Mouse (Mus musculus) cerebellum, adult 9-11 months (tissue): ENCODE measurements at regions not wholly inside any gene's neighbourhood (a gene's known extent, or its start where the extent isn't known, plus 50 kb on each side); places are given as distances from the start of the nearest gene placed in this dataset.
A peak's percentile ranks its signal among the peaks of the same experiment; 100 is the strongest.

Experiments
- DNase-seq: peaks from one replicate; pipeline ENCODE4 v3.0.0; 2022

GRCm38 (mm10) chr12:12498621-12499020, 236.7 kb downstream of the Fam49a start:
- no peak for DNase-seq

DNA sequence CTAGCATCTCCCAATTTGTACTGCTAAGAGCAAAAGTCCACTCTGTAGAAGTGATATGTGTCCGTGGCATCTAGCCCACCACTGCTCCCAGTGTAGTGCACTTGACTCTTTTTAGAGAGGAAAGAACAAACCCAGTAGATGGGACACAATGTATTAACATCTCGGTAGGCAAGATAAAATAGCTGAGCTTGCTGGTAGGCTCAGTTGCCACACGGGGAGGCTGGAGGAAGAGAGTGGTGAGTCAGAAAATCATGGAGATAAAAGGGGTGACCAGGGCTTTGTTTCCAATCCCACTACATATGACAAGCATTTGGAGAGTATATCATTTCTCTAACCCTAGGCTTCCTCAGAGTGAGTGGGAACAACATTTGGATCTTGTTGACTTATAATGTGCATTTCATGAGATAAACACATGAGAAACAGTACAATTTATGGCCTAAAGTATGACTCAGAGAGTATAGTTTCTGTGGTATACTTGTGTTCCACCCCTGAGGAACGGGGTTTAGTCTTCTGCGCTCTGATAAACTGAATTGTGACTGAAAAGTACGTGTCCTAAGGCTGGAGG, 235.4 kb downstream of the Fam49a start:
- DNase-seq, result no peak

GRCm38 (mm10) chr12:12496593-12497141, 234.7 kb downstream of the Fam49a start:
- DNase-seq, result peak; percentile 16

GRCm38 (mm10) chr12:12490173-12490572, 228.2 kb downstream of the Fam49a start:
- no peak for DNase-seq

DNA sequence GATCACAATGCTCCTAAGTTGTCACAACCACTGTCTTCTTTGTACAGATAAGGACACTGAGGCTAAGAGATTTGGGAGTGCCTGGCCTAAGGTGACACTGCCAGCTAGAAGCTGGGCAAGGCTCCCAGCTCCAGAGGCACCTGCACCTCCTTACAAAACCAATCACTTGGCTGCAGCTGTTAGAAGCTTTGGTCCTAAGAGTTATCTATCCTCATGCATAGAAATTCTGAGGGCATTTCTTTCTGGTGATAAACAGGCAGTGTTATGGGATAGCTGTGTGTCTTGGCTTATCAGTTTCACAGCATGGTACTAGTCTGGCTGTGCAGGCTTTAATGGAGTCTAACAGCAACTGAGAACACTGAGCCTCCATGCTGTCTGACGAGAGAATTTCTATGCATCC, 226.2 kb downstream of the Fam49a start:
- DNase-seq, result no peak

GRCm38 (mm10) chr12:12486656-12487356, 224.9 kb downstream of the Fam49a start:
- no peak for DNase-seq

DNA sequence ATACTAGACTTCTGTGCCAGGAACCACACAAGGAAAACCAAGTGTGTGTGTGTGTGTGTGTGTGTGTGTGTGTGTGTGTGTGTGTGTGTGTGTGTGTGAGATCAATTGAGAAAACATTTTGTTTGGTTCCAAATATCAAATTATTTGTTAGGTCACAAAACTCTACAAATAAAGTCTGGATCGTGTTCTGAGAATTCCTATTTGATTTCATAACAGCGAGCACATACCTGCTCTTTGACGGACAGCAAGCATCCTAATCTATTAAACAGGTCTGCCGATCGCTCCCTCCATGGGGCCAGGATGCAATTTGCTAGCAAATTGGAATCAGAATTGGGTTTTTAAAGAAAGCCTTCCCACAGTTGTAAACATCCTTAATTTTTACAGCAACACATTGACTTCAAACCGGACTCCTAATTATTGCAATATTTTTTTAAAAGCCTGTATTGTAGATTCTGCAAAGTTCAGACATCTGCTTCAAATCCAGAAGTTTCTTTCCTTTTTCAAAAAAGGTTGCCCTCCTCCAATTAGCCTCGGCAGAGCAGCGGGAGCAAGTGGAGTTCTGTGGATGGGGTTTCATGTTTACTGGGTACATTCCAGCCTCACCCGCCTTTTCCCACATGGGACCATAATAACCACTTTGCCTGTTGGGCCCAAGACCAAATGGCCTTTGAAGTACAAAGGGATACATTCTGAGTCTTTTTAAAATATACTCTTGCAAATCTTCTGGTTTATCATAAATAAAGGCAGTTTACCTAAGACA, 223.2 kb downstream of the Fam49a start:
- no peak for DNase-seq

- DNase-seq, result no peak
These were observed 218.5 kb downstream of the Fam49a start for GRCm38 (mm10) chr12:12480451-12480850.

- no peak for DNase-seq
These were observed 190.1 kb downstream of the Fam49a start for GRCm38 (mm10) chr12:12452086-12452485.

DNA sequence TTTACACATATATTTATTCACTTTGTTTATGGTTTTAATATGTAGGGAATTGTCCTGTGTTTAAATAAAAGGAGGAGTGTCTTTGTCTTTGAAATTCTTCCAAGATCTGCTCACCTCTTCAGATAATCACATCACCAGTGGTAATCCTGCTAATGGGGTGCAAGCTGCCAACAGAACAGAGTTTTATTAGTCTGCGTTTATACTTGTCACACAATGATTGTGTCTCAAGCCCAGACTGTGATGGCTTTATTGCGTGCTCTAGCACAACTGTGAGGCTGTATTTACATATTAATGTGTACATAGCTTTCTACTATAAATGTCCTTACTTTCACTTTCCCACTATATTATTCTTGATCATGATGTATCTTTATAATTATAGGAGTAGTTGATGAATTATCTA, 184.8 kb downstream of the Fam49a start:
- DNase-seq, result no peak

GRCm38 (mm10) chr12:12446281-12446680, 184.3 kb downstream of the Fam49a start:
- no peak for DNase-seq

DNA sequence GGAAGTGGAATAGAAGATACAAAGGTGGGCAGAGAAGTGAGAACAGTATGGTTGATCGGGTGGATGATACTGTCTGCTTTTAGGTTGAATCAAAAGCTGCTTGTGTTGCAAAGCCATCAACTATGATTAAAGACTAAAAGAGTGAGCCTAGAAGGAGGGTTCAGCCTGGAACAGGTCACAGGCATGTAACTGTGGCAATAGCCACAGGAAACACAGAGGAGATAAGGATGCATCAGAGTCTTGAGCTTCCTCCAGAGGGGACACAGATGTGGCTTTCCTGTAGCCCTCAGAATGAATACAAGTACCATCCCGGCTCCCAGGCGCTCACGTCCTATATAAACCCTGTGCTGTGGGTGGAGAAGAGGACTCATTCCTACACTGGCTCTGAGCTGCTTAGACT, 180.9 kb downstream of the Fam49a start:
- DNase-seq, result no peak

DNA sequence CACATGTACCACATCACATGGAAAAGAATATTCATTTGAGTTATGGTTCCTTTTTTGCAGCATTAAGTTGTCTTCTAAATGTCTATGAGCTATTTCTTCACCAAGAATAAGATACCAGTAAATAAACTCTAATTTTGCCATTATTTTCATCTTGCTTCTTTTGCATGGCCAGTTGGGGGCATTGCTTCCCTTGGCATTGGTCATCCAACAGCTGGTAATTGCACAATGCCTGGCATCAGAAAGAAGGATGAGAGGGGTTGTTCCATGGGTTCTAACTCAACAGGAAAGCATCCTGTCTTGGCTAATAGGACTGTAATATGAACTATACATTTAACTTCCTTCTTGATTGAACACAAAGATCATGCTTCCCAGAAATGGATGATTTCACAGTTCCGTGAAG, 174.4 kb downstream of the Fam49a start:
- no peak for DNase-seq

DNA sequence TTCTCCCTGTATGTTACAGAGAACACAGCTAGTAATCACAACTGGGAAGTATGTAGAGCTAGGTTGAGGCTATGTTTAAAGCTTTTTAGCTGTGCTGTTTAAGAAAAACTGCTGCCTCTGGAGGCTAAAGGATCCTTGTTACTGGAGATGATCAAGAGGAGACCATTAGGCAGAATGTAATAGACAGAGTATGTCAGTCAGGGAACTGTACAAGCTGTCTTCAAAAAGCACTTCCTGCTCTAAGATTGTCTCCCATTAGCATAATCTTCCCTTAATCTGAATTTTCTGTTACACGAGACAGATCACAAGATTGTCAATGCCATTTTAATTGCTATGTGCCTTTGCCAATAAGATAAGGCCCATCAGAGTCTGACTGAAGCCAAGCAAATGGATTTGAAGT, 170.7 kb downstream of the Fam49a start:
- DNase-seq, result no peak
